Mouse (Mus musculus): ENCODE measurements around the gene Plekhg1.

GRCm38 (mm10) chr10:3863411-3864195 lies 123.4 kb downstream of the Plekhg1 start:
- TF ChIP-seq CTCF (IDR thresholded peaks at IDR 0.05; ENCODE audit: borderline replicate concordance, insufficient read depth, low read length) (no peak), POLR2A (IDR thresholded peaks at IDR 0.05; ENCODE audit: low read depth, low read length) (no peak)
